Mouse (Mus musculus): ENCODE measurements around the gene Galnt14.

Galnt14 gene

DNA sequence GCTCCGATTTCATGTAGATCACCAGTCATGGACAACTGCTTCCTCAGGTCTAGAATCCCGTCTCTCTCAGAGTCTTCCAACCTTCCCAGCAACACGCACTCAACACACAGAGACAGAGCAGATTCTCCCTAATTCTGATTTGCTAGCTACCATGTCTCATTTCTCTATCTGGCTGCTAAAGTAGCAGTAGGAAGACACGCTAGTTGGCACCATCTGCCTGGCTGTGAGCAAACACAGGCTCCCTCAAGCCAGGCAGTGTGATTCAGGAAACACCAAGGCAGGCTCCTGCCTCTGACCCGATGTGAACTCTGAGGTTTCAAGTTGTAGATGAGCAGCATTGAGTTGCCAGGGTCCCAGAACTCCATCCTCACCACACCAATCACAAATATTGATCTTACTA, 25.5 kb downstream of the Galnt14 start:
- in situ Hi-C loops (cut with MboI; ENCODE audit: low pct_unique_long_range_greater_than_20kb in 1 of 2, low sequenced_read_pairs in 2 of 2, unreplicated experiment in 1 of 2) = no loop called here

- in situ Hi-C loops (cut with MboI; ENCODE audit: low pct_unique_long_range_greater_than_20kb in 1 of 2, low sequenced_read_pairs in 2 of 2, unreplicated experiment in 1 of 2) = no loop called here
These were observed 38.3 kb downstream of the Galnt14 start for GRCm38 (mm10) chr17:73671921-73672320.

GRCm38 (mm10) chr17:73670048-73670447, 40.2 kb downstream of the Galnt14 start:
- in situ Hi-C loops (cut with MboI; ENCODE audit: low pct_unique_long_range_greater_than_20kb in 1 of 2, low sequenced_read_pairs in 2 of 2, unreplicated experiment in 1 of 2) = no loop called here

GRCm38 (mm10) chr17:73668996-73669395, 41.3 kb downstream of the Galnt14 start:
- in situ Hi-C loops (cut with MboI; ENCODE audit: low pct_unique_long_range_greater_than_20kb in 1 of 2, low sequenced_read_pairs in 2 of 2, unreplicated experiment in 1 of 2) = no loop called here

DNA sequence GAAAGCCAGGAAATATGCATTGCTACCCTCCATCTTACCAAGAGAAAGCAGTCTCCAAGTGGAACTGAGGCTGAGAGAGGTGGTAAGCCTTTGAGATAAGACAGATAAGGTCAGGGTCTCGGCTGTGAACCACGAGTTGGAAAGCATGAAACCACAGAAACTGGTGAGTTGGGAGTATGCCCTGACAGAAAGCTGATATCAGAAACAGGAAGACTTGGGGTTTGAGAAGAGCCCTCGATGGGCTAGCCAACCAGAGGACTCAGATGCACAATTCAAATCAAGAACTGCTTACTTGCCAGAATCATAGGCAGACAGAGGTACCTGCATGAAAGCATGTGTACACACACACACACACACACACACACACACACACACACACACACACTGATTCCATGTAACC, 47.0 kb downstream of the Galnt14 start:
- in situ Hi-C loops (cut with MboI; ENCODE audit: low pct_unique_long_range_greater_than_20kb in 1 of 2, low sequenced_read_pairs in 2 of 2, unreplicated experiment in 1 of 2) = no loop called here

GRCm38 (mm10) chr17:73658731-73659445, 51.4 kb downstream of the Galnt14 start:
- in situ Hi-C loops (cut with MboI; ENCODE audit: low pct_unique_long_range_greater_than_20kb in 1 of 2, low sequenced_read_pairs in 2 of 2, unreplicated experiment in 1 of 2) = no loop called here

DNA sequence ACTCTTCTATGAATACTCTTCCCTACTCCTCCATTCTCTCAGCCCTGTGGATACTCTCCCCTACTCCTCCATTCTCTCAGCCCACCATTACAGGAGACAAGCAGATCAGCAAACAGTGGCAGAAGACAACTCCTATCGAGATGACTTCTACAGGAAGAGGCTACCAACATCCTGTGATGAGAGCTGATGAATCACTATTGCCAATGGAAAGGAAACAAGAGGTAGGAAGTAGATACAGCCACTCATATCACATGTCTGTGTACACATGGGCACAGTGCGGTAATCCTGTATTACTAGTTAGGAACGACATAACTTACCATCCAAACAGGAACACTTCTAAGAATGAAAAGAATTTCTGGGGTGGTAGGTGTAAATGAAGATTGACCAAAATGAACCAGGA, 53.9 kb downstream of the Galnt14 start:
- in situ Hi-C loops (cut with MboI; ENCODE audit: low pct_unique_long_range_greater_than_20kb in 1 of 2, low sequenced_read_pairs in 2 of 2, unreplicated experiment in 1 of 2) = no loop called here

GRCm38 (mm10) chr17:73654261-73654660, 56.0 kb downstream of the Galnt14 start:
- in situ Hi-C loops (cut with MboI; ENCODE audit: low pct_unique_long_range_greater_than_20kb in 1 of 2, low sequenced_read_pairs in 2 of 2, unreplicated experiment in 1 of 2) = no loop called here

GRCm38 (mm10) chr17:73649371-73649770, 60.9 kb downstream of the Galnt14 start:
- in situ Hi-C loops (cut with MboI; ENCODE audit: low pct_unique_long_range_greater_than_20kb in 1 of 2, low sequenced_read_pairs in 2 of 2, unreplicated experiment in 1 of 2) = no loop called here

- in situ Hi-C loops (cut with MboI; ENCODE audit: low pct_unique_long_range_greater_than_20kb in 1 of 2, low sequenced_read_pairs in 2 of 2, unreplicated experiment in 1 of 2) = no loop called here
These were observed 68.6 kb downstream of the Galnt14 start for GRCm38 (mm10) chr17:73641676-73642075.

DNA sequence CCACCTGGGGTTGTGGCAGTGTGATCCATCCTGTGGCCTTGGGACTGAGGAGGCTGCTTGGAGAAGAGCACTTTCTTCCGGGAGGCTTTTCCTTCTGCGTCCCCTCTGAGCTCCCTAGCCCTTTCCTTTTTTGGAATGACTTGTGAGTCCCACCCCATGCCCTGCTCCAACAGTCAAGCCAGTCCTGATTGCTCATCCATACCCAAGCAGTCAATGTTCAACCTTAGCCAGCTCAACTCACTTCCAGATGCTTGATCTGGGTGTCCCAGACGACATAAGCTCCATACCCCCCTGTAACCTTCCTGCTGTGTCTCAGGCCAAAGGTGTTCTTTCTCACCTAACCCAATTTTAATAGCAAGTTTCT, 70.2 kb downstream of the Galnt14 start:
- in situ Hi-C loops (cut with MboI; ENCODE audit: low pct_unique_long_range_greater_than_20kb in 1 of 2, low sequenced_read_pairs in 2 of 2, unreplicated experiment in 1 of 2) = no loop called here

- in situ Hi-C loops (cut with MboI; ENCODE audit: low pct_unique_long_range_greater_than_20kb in 1 of 2, low sequenced_read_pairs in 2 of 2, unreplicated experiment in 1 of 2) = no loop called here
These were observed 70.7 kb downstream of the Galnt14 start for GRCm38 (mm10) chr17:73639401-73640116.

DNA sequence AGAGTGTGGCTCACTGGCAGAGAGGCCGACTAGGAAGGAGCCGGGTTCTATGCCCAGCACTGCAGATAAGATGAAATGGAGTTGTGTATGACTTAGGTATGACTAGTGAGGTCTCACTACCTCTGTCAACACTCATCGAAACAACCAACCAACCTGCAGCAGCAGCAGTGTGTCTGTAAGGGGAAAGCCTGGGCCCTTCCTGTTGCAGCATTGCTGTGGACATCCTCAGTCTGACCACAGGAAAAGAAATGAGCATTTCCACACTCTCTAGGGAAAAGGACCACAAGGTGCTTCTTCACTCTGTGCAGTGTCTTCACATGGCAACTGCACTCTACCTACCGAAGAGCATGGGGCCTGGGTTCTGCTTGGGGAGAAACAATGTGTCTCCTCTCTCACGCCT, 73.3 kb downstream of the Galnt14 start:
- in situ Hi-C loops (cut with MboI; ENCODE audit: low pct_unique_long_range_greater_than_20kb in 1 of 2, low sequenced_read_pairs in 2 of 2, unreplicated experiment in 1 of 2) = no loop called here

GRCm38 (mm10) chr17:73634896-73635295, 75.4 kb downstream of the Galnt14 start:
- in situ Hi-C loops (cut with MboI; ENCODE audit: low pct_unique_long_range_greater_than_20kb in 1 of 2, low sequenced_read_pairs in 2 of 2, unreplicated experiment in 1 of 2) = no loop called here

GRCm38 (mm10) chr17:73633991-73634710, 76.1 kb downstream of the Galnt14 start:
- in situ Hi-C loops (cut with MboI; ENCODE audit: low pct_unique_long_range_greater_than_20kb in 1 of 2, low sequenced_read_pairs in 2 of 2, unreplicated experiment in 1 of 2) = no loop called here

DNA sequence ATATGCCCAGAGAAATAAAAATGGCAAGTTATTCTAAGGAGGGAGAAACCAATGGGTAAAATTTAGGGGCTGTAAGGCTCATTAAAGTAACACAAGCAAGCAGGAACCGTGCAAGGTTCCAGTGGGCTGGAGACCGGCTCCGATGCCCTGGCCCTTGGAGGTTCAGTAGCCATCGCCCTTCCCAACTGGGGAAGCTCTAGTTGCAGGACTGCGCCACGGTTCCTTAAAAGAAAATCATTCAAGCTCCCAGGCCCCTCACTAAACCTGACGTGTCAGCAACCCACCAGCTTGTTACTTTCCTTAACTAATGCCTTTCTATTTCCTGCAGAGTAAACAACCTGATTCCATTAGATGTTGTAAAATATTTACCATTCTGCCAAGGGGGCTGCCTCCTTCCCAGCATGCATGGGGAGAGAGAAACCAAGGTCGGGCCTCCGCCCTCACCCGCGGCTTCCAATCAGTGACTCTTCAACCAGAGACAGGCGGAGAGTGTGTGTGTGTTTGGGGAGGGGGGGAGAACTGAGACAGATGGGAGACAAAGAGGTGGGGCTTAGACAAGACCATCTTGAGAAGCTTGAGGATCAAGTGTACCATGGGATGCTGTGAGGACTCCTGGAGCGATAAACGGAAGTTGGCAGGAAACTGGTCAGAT, 81.9 kb downstream of the Galnt14 start:
- in situ Hi-C loops (cut with MboI; ENCODE audit: low pct_unique_long_range_greater_than_20kb in 1 of 2, low sequenced_read_pairs in 2 of 2, unreplicated experiment in 1 of 2) = no loop called here

- in situ Hi-C loops (cut with MboI; ENCODE audit: low pct_unique_long_range_greater_than_20kb in 1 of 2, low sequenced_read_pairs in 2 of 2, unreplicated experiment in 1 of 2) = no loop called here
These were observed 83.3 kb downstream of the Galnt14 start for GRCm38 (mm10) chr17:73626912-73627311.

DNA sequence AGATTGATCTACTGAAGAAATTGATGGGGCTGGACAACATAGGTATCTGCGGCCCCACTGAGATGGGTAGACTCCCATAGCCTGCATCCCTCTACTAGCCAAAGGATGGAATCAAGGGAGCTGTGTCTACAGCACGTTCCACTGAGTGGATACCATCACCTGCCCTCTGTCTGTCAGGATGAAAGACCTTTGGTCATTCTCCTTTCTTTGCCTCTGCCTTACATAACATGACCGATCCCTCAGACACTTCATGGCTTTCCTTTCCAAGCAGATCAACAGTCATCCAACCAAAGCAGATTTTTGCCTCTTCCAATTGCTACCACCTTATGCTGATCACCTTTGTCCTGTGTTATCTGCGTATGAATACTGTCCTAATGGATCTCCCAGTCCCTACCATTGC, 90.2 kb downstream of the Galnt14 start:
- in situ Hi-C loops (cut with MboI; ENCODE audit: low pct_unique_long_range_greater_than_20kb in 1 of 2, low sequenced_read_pairs in 2 of 2, unreplicated experiment in 1 of 2) = no loop called here

Data from mouse embryonic stem cell (cell line).